Mouse (Mus musculus): ENCODE results near the gene Jdp2. TPM values are rescaled to one million over a fixed set of nuclear protein-coding genes. Genes with fewer than 3 reads are reported as not detected.

Jdp2 gene
- total RNA-seq, 2 experiments from 2014 or later: 15.2 to 17.1 TPM

GRCm38 (mm10) chr12:85686466-85687216 is 87.8 kb downstream of the Jdp2 start, which contains the start of gene Batf:
Gene Batf (plus strand): TSS chr12:85686669.
- DNase-seq: no peak

- DNase-seq: no peak
Measured at GRCm38 (mm10) chr12:85687217-85687533, 88.3 kb downstream of the Jdp2 start.

- DNase-seq: no peak
Measured at GRCm38 (mm10) chr12:85687846-85688245, 89.0 kb downstream of the Jdp2 start.

Other genes starting within 250 kb of the Jdp2 start
- gene Tmed10, start 224.2 kb upstream of the Jdp2 start, total RNA-seq (2021): 100 to 1,000 TPM; 149 to 160 TPM
- gene Fos, start 125.1 kb upstream of the Jdp2 start, total RNA-seq (2021): 10 to 100 TPM in 1 of 2 experiments, 1 to 10 TPM in 1; 4.3 to 15.2 TPM
- 1 to 10 TPM in 1 of 2 experiments, under 1 TPM in 1; 0.33 to 1.3 TPM for gene Batf, start 87.6 kb downstream of the Jdp2 start, total RNA-seq (2021)
- 1 to 10 TPM; 4.3 to 5.4 TPM for gene Flvcr2, start 147.5 kb downstream of the Jdp2 start, total RNA-seq (2021)
- 10 to 100 TPM; 10.1 to 11.8 TPM for gene Erg28, start 225.5 kb downstream of the Jdp2 start, total RNA-seq (2021)
- gene Ttll5, start 225.6 kb downstream of the Jdp2 start, total RNA-seq (2021): 10 to 100 TPM in 1 of 2 experiments, 1 to 10 TPM in 1; 9.9 to 12.7 TPM

All from gastrocnemius, postnatal 10 days (tissue).